Mouse (Mus musculus) embryonic fibroblast, embryonic 13.5 days (primary cell): ENCODE results near the gene Cyp2d26.

Experiments used
- CTCF ChIP-seq: IDR thresholded peaks from 2 replicates; pipeline ENCODE4 v1.5.1; 2011; ENCODE audit warnings: mild to moderate bottlenecking, control low read depth, low read length, moderate library complexity, borderline replicate concordance; ENCODE audit not compliant: insufficient read depth
- POLR2A ChIP-seq: IDR thresholded peaks from 2 replicates; pipeline ENCODE4 v1.6.1; 2011; ENCODE audit warnings: low read depth, mild to moderate bottlenecking, control low read depth, low read length, moderate library complexity

GRCm38 (mm10) chr15:82763631-82764420 is 30.3 kb downstream of the Cyp2d26 start, which contains the start of gene Cyp2d40:
- TF ChIP-seq CTCF (no peak), POLR2A (no peak)
